Mouse (Mus musculus): ENCODE data around the gene Ctf2.

DNA sequence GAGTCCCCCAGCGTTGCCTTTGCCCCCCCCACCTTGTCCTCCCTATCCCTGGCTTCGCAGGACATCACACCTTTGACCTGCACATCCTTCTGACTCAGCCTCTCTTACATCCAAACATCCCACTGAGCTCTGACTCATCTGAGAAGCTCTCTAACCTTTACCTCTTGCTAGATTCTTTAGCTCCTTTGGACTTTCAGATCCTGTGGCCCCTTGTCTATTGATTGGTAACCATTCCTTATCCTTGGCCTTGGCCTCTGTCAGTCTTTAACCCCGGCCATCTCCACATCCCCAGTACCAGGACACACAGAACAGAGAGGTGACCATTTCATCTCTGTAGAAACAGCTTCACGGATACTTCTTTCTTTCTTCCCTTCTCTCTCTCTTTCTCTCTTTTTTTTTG, 1.8 kb downstream of the Ctf2 start:
- TF ChIP-seq POLR2A (IDR thresholded peaks at IDR 0.05; ENCODE audit: low read depth, low read length) (no peak), CTCF (conservative IDR thresholded peaks at IDR 0.05; ENCODE audit: insufficient read depth, insufficient read length, low read depth, low read length) (no peak)

Measured in kidney, adult 2 months (tissue).